Mouse (Mus musculus) embryonic fibroblast, embryonic 13.5 days (primary cell): ENCODE measurements at regions not wholly inside any gene's neighbourhood (a gene's known extent, or its start where the extent isn't known, plus 50 kb on each side); places are given as distances from the start of the nearest gene placed in this dataset.

ENCODE experiments used
- H3K27ac ChIP-seq: 2 replicates; pipeline ENCODE4 v1.5.1; 2012; ENCODE audit warnings: low read length, control low read depth, inconsistent platforms; ENCODE audit not compliant: insufficient read depth
- H3K4me1 ChIP-seq: 2 replicates; pipeline ENCODE4 v1.6.1; 2011; ENCODE audit warnings: low read length; ENCODE audit not compliant: control insufficient read depth, insufficient read depth
- H3K4me3 ChIP-seq: 2 replicates; pipeline ENCODE4 v1.5.1; 2011; ENCODE audit warnings: mild to moderate bottlenecking, control low read depth, low read length; ENCODE audit not compliant: insufficient read depth
- CTCF ChIP-seq: IDR thresholded peaks from 2 replicates; pipeline ENCODE4 v1.5.1; 2011; ENCODE audit warnings: mild to moderate bottlenecking, control low read depth, low read length, moderate library complexity, borderline replicate concordance; ENCODE audit not compliant: insufficient read depth
- POLR2A ChIP-seq: IDR thresholded peaks from 2 replicates; pipeline ENCODE4 v1.6.1; 2011; ENCODE audit warnings: low read depth, mild to moderate bottlenecking, control low read depth, low read length, moderate library complexity

GRCm38 (mm10) chr16:90571107-90571506 lies 156.1 kb downstream of the Mis18a start:
- Histone ChIP-seq H3K27ac (no peak overlapping the region), H3K4me3 (no peak overlapping the region), H3K4me1 (no peaks in the 10 kb centered on the region)
- TF ChIP-seq CTCF (no peak), POLR2A (no peak)

GRCm38 (mm10) chr16:90569826-90570225 lies 157.4 kb downstream of the Mis18a start:
- Histone ChIP-seq H3K4me1 (no peaks in the 10 kb centered on the region), H3K27ac (no peak overlapping the region), H3K4me3 (no peak overlapping the region)
- TF ChIP-seq POLR2A (no peak), CTCF (no peak)

GRCm38 (mm10) chr16:90565182-90565581 lies 162.0 kb downstream of the Mis18a start:
- no peaks in the 10 kb centered on the region for H3K4me1 ChIP-seq
- no peak overlapping the region for H3K4me3 ChIP-seq
- TF ChIP-seq POLR2A (no peak), CTCF (no peak)

GRCm38 (mm10) chr16:90553120-90553519 lies 167.3 kb downstream of the Hunk start:
- TF ChIP-seq CTCF (no peak), POLR2A (no peak)
- H3K27ac ChIP-seq, result no peak overlapping the region
- no peak overlapping the region for H3K4me3 ChIP-seq
- H3K4me1 ChIP-seq, result no peaks in the 10 kb centered on the region

More at GRCm38 (mm10) chr16:90565182-90565581, 162.0 kb downstream of the Mis18a start:
- H3K27ac ChIP-seq, result no peak overlapping the region

GRCm38 (mm10) chr16:90551041-90551440 lies 165.2 kb downstream of the Hunk start:
- Histone ChIP-seq H3K4me1 (no peaks in the 10 kb centered on the region), H3K4me3 (no peak overlapping the region), H3K27ac (no peak overlapping the region)
- TF ChIP-seq CTCF (no peak), POLR2A (no peak)

- H3K4me3 ChIP-seq, result no peak overlapping the region
- TF ChIP-seq POLR2A (no peak), CTCF (no peak)
- H3K27ac ChIP-seq, result no peak overlapping the region
- peaks cover under 1% of the 10 kb centered on the region; the same call in 1 of the 2 replicates for H3K4me1 ChIP-seq
These were observed 164.4 kb downstream of the Hunk start for GRCm38 (mm10) chr16:90550058-90550795.
